Mouse (Mus musculus) embryonic fibroblast, embryonic 13.5 days (primary cell): ENCODE data around the gene Sh3rf1.

Source experiments
- CTCF ChIP-seq: IDR thresholded peaks from 2 replicates; pipeline ENCODE4 v1.5.1; 2011; ENCODE audit warnings: mild to moderate bottlenecking, control low read depth, low read length, moderate library complexity, borderline replicate concordance; ENCODE audit not compliant: insufficient read depth
- POLR2A ChIP-seq: IDR thresholded peaks from 2 replicates; pipeline ENCODE4 v1.6.1; 2011; ENCODE audit warnings: low read depth, mild to moderate bottlenecking, control low read depth, low read length, moderate library complexity

DNA sequence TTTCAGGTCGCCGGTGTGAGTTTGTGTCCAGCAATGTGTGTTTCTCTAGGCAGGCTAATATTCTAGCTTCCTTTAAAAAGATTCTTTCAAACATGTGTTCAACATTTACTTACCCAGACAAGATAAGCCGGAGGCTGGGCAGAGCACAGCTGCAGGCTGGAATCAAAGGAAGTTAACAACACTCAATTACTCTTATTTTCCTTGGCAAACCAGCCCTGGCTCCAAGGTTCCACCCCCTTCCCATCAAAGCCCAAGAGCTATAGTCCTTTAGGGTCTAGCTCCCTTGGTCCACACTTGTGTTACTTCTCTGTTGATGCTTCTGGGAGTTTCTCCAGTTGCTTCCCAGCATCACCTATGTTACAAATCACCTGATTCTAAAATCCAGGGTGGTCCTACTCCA is 6.7 kb upstream of the Sh3rf1 start:
- no peak for TF ChIP-seq CTCF
- TF ChIP-seq POLR2A = no peak
